Mouse (Mus musculus) G1E (cell line): ENCODE results near the gene Fam189a1. TPM values are rescaled to one million over a fixed set of nuclear protein-coding genes. Genes with fewer than 3 reads are reported as not detected.

Experiments used
- ATAC-seq: 2 replicates; pipeline ENCODE4 v1.8.0; 2016; ENCODE audit warnings: mild to moderate bottlenecking; ENCODE audit not compliant: insufficient number of reproducible peaks, poor library complexity, low FRiP score, severe bottlenecking; ENCODE audit errors: extremely low read depth
- DNase-seq: peaks from one replicate; pipeline ENCODE4 v3.0.0; 2012; ENCODE audit warnings: low spot score
- H3K27me3 ChIP-seq: 2 replicates; pipeline ENCODE4 v1.6.1; 2012; ENCODE audit warnings: mild to moderate bottlenecking, low read length, inconsistent platforms; ENCODE audit not compliant: insufficient read depth
- H3K36me3 ChIP-seq: replicated peaks from 2 replicates; pipeline ENCODE3; 2012; ENCODE audit warnings: mild to moderate bottlenecking, inconsistent platforms
- H3K4me1 ChIP-seq: 2 replicates; pipeline ENCODE4 v1.6.1; 2012; ENCODE audit warnings: low read depth, low read length, inconsistent platforms, mixed read lengths; ENCODE audit not compliant: insufficient read depth
- H3K4me3 ChIP-seq: 2 replicates; pipeline ENCODE4 v1.5.1; 2012; ENCODE audit warnings: low read depth, mild to moderate bottlenecking, inconsistent platforms, low read length, moderate library complexity, mixed read lengths
- H3K9me3 ChIP-seq: replicated peaks from 2 replicates; pipeline ENCODE4 v1.6.1; 2012; ENCODE audit warnings: inconsistent platforms
- CTCF ChIP-seq: IDR thresholded peaks from 2 replicates; pipeline ENCODE4 v1.5.1; 2012; ENCODE audit warnings: low read depth, low read length, inconsistent platforms, mixed read lengths
- GATA1 ChIP-seq: IDR thresholded peaks from 2 replicates; pipeline ENCODE4 v1.6.1; 2012; ENCODE audit warnings: borderline replicate concordance, low read length, inconsistent platforms, mixed read lengths
- GATA2 ChIP-seq: IDR thresholded peaks from 2 replicates; pipeline ENCODE4 v1.6.1; 2012; ENCODE audit warnings: low read depth, low read length, inconsistent platforms, borderline replicate concordance
- POLR2AphosphoS5 ChIP-seq: IDR thresholded peaks from 2 replicates; pipeline ENCODE4 v1.6.1; 2012; ENCODE audit warnings: low read depth, low read length, inconsistent platforms; ENCODE audit not compliant: insufficient replicate concordance
- TAL1 ChIP-seq: conservative IDR thresholded peaks from 2 replicates; pipeline ENCODE4 v1.6.1; 2012; ENCODE audit warnings: low read depth, low read length, inconsistent platforms, mixed read lengths
- polyA plus RNA-seq: library from polyadenylated mRNA; stranded (reverse); fragments of >175 nt; gene quantifications from 2 replicates; pipeline ENCODE4 v1.2.3, GENCODE M21; 2012
- total RNA-seq, 2 experiments: library from RNA; stranded (forward) in 1 of 2; stranded (reverse) in 1 of 2; fragments of 200-1000 nt in 1 of 2; fragments of >200 nt in 1 of 2; fragmentation: Nextera tagmentation in 1 of 2; gene quantifications; 2 replicates each; pipeline ENCODE4 v1.2.3; 2014 to 2017

The Fam189a1 gene
- total and polyA plus RNA-seq, 3 experiments, result 0.16 TPM; not detected in 2

GRCm38 (mm10) chr7:64989406-64989805 lies 167.0 kb downstream of the Fam189a1 start:
- Histone ChIP-seq H3K9me3 (peaks cover 6% of the 10 kb centered on the region; the same call in 1 of the 2 replicates), H3K4me3 (no peak overlapping the region), H3K36me3 (no peaks in the 10 kb centered on the region), H3K27me3 (no peaks in the 10 kb centered on the region), H3K4me1 (no peaks in the 10 kb centered on the region)
- DNase-seq (no peak), ATAC-seq (no peak)
- TF ChIP-seq TAL1 (no peak), GATA2 (no peak), CTCF (no peak), GATA1 (no peak), POLR2AphosphoS5 (no peak)

GRCm38 (mm10) chr7:64988015-64988414 lies 168.4 kb downstream of the Fam189a1 start:
- Histone ChIP-seq H3K9me3 (0 out of 2 replicates have a peak, but pooled peaks cover 3% of the 10 kb centered on the region), H3K4me1 (no peaks in the 10 kb centered on the region), H3K27me3 (no peaks in the 10 kb centered on the region), H3K4me3 (no peak overlapping the region), H3K36me3 (no peaks in the 10 kb centered on the region)
- DNase-seq (no peak), ATAC-seq (no peak)
- TF ChIP-seq GATA1 (no peak), TAL1 (no peak), POLR2AphosphoS5 (no peak), GATA2 (no peak), CTCF (no peak)

- ATAC-seq (no peak), DNase-seq (no peak)
- Histone ChIP-seq H3K36me3 (no peaks in the 10 kb centered on the region), H3K4me3 (no peak overlapping the region), H3K9me3 (peaks cover 3% of the 10 kb centered on the region; the same call in 1 of the 2 replicates), H3K27me3 (no peaks in the 10 kb centered on the region), H3K4me1 (no peaks in the 10 kb centered on the region)
- TF ChIP-seq CTCF, result no peak
- TF ChIP-seq TAL1, result no peak
- no peak for TF ChIP-seq POLR2AphosphoS5
- no peak for TF ChIP-seq GATA2
- TF ChIP-seq GATA1, result no peak
Observed at GRCm38 (mm10) chr7:64984468-64985120, 171.8 kb downstream of the Fam189a1 start.

- ATAC-seq (no peak), DNase-seq (no peak)
- no peak for TF ChIP-seq GATA2
- TF ChIP-seq TAL1, result no peak
- TF ChIP-seq GATA1, result no peak
- TF ChIP-seq CTCF, result no peak
- TF ChIP-seq POLR2AphosphoS5, result no peak
- peaks cover 3% of the 10 kb centered on the region; the same call in 1 of the 2 replicates for H3K9me3 ChIP-seq
- no peak overlapping the region for H3K4me3 ChIP-seq
- no peaks in the 10 kb centered on the region for H3K4me1 ChIP-seq
- H3K27me3 ChIP-seq, result no peaks in the 10 kb centered on the region
- H3K36me3 ChIP-seq, result no peaks in the 10 kb centered on the region
Observed at GRCm38 (mm10) chr7:64981511-64982235, 174.7 kb downstream of the Fam189a1 start.

GRCm38 (mm10) chr7:64973590-64974262 lies 182.6 kb downstream of the Fam189a1 start:
- Histone ChIP-seq H3K9me3 (no peaks in the 10 kb centered on the region), H3K27me3 (no peaks in the 10 kb centered on the region), H3K4me1 (no peaks in the 10 kb centered on the region), H3K4me3 (no peak overlapping the region), H3K36me3 (no peaks in the 10 kb centered on the region)
- DNase-seq (no peak), ATAC-seq (no peak)
- no peak for TF ChIP-seq GATA1
- TF ChIP-seq CTCF, result no peak
- TF ChIP-seq GATA2, result no peak
- no peak for TF ChIP-seq TAL1
- no peak for TF ChIP-seq POLR2AphosphoS5

- Histone ChIP-seq H3K27me3 (no peaks in the 10 kb centered on the region), H3K4me1 (no peaks in the 10 kb centered on the region), H3K36me3 (no peaks in the 10 kb centered on the region), H3K4me3 (no peak overlapping the region), H3K9me3 (no peaks in the 10 kb centered on the region)
- no peak for TF ChIP-seq GATA2
- no peak for TF ChIP-seq TAL1
- TF ChIP-seq CTCF, result no peak
- no peak for TF ChIP-seq GATA1
- TF ChIP-seq POLR2AphosphoS5, result no peak
- no peak for ATAC-seq
- DNase-seq, result no peak
Observed at GRCm38 (mm10) chr7:64962128-64962527, 194.2 kb downstream of the Fam189a1 start.
